Mouse (Mus musculus) C2C12 (cell line): ENCODE data around the gene 0610037L13Rik. TPM values are rescaled to one million over a fixed set of nuclear protein-coding genes. Genes with fewer than 3 reads are reported as not detected.
A peak's percentile ranks its signal among the peaks of the same experiment; 100 is the strongest.

Experiments
- H3K27me3 ChIP-seq: one replicate; pipeline ENCODE4 v1.6.1; 2011; ENCODE audit not compliant: control insufficient read depth, insufficient read depth, insufficient read length
- H3K36me3 ChIP-seq: one replicate; pipeline ENCODE4 v1.6.1; 2011; ENCODE audit not compliant: control insufficient read depth, insufficient read depth
- H3K4me3 ChIP-seq: one replicate; pipeline ENCODE4 v1.5.1; 2011; ENCODE audit warnings: mild to moderate bottlenecking, control low read depth; ENCODE audit not compliant: poor library complexity, insufficient read depth, severe bottlenecking
- H3K79me2 ChIP-seq: one replicate; pipeline ENCODE4 v1.6.1; 2011; ENCODE audit not compliant: control insufficient read depth, insufficient read depth
- H3K79me3 ChIP-seq: one replicate; pipeline ENCODE4 v1.6.1; 2011; ENCODE audit warnings: low read depth, control low read depth
- H3ac ChIP-seq: one replicate; pipeline ENCODE3; 2011; ENCODE audit warnings: low read depth; ENCODE audit not compliant: control insufficient read depth, insufficient read length
- CEBPB ChIP-seq: IDR thresholded peaks from one replicate; pipeline ENCODE4 v1.6.1; 2011; ENCODE audit warnings: low read depth, mild to moderate bottlenecking, control low read depth, moderate library complexity
- CTCF ChIP-seq: IDR thresholded peaks from one replicate; pipeline ENCODE4 v1.5.1; 2011; ENCODE audit not compliant: control insufficient read depth, insufficient read depth, insufficient read length
- FOSL1 ChIP-seq: IDR thresholded peaks from one replicate; pipeline ENCODE4 v1.8.0; 2011; ENCODE audit warnings: mild to moderate bottlenecking, low read length; ENCODE audit not compliant: poor library complexity, insufficient read depth, severe bottlenecking
- MAX ChIP-seq: IDR thresholded peaks from one replicate; pipeline ENCODE4 v1.6.1; 2011; ENCODE audit warnings: mild to moderate bottlenecking, control low read depth
- MYOD1 ChIP-seq: IDR thresholded peaks from one replicate; pipeline ENCODE4 v1.6.1; 2011; ENCODE audit warnings: low read depth; ENCODE audit not compliant: control insufficient read depth, insufficient read length
- MYOG ChIP-seq: IDR thresholded peaks from one replicate; pipeline ENCODE4 v1.6.1; 2011; ENCODE audit not compliant: control insufficient read depth, insufficient read length; ENCODE audit errors: extremely low read depth
- USF1 ChIP-seq: IDR thresholded peaks from one replicate; pipeline ENCODE4 v1.6.1; 2011; ENCODE audit warnings: low read depth, mild to moderate bottlenecking, control low read depth, moderate library complexity
- long read RNA-seq, 2 experiments: library from polyadenylated mRNA; unstranded; transcript quantifications; one replicate each; pipeline ENCODE4 v2.0.0; 2019 to 2020
- polyA plus RNA-seq: library from polyadenylated mRNA; unstranded; fragments of >200 nt; fragmentation: generic; extraction: Trizol; gene quantifications from one replicate; pipeline ENCODE4 v1.2.1, GENCODE M21; 2012; ENCODE audit warnings: missing spikeins

The 0610037L13Rik gene
- polyA plus RNA-seq, result 78.7 TPM
- long read RNA-seq, experiment 1, transcript 0610037L13Rik-207 (7 exons, 1,551 nt), result minor isoform, 14 of 58 reads
- long read RNA-seq, experiment 1, transcript 0610037L13Rik-212 (8 exons, 2,997 nt), result major isoform, 24 of 58 reads
- long read RNA-seq, experiment 1, partial matches to known transcripts, result 8 of 58 reads
- long read RNA-seq, experiment 1, other reads (novel, unspliced or antisense), result 9 of 58 reads
- long read RNA-seq, experiment 2, transcript 0610037L13Rik-207 (7 exons, 1,551 nt), result minor isoform, 5 of 45 reads
- long read RNA-seq, experiment 2, transcript 0610037L13Rik-212 (8 exons, 2,997 nt), result major isoform, 19 of 45 reads
- long read RNA-seq, experiment 2, partial matches to known transcripts, result 4 of 45 reads
- long read RNA-seq, experiment 2, other reads (novel, unspliced or antisense), result 10 of 45 reads

DNA sequence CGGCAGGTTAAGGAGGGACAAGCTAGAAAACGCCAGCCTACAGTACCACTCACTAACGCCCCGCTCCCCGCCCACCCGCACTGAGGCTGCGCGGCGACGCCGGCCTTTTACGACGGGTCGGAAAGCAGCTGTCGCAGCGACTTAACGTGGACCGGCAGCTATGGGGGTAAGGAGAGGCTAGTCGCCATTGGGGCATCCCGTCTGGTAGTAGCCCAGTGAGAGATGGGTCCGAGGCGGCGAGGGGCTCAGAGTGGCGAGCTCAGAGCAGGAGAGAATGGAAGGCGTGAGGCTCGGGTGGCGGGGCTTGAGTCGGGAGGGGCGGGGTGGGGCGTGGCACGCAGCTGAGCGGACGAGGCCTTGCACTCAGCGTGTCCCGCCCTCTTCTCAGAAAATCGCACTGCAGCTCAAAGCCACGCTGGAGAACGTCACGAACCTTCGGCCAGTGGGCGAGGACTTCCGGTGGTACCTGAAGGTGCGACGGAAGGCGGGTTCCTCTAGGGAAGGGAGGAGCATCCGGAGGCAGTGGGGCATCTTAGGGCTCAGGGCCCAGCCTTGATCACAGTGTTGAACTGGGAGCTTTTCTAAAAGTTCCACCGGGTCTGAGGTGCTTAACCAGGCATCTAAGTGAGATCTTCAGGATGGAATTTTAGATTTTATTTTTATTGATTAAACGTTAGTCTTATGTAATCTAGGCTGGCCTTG, at the start of gene 0610037L13Rik:
0610037L13Rik (plus strand) TSS at position 83 of the 702 bp plus-strand sequence.
- H3K79me3 ChIP-seq, result peaks cover 2% of the 10 kb centered on the region
- TF ChIP-seq MYOG (no peak), MYOD1 (no peak), FOSL1 (no peak), USF1 (no peak), CEBPB (no peak), MAX (no peak), CTCF (no peak)
- H3K4me3 ChIP-seq, result peak within 1 kb of the TSS; percentile 53
- peaks cover 12% of the 10 kb centered on the region for H3K79me2 ChIP-seq
- peak within 1 kb of the TSS; percentile 76 for H3ac ChIP-seq
- H3K27me3 ChIP-seq, result no peaks in the 10 kb centered on the region
- peaks cover 62% of the 10 kb centered on the region for H3K36me3 ChIP-seq

DNA sequence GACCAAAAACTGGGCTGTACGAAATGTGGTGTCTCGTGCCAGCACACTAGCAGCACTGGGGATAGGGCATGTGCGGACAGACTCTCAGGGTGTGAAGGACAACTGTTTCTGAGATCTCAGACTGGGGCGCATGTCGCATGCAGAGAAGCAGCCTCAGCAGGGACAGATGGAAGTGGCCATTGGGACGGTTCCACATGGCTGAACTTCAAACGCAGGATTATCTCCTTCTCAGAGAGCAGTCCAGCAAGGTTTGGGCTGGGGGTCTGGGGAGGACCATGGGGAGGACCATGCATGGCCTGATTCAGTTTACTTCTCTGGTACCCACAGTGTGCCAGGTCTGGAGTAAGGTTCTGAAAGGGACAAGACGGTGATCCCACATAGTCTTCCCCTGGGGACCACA, 45.9 kb upstream of the 0610037L13Rik start:
- Histone ChIP-seq H3ac (no peak overlapping the region), H3K27me3 (no peaks in the 10 kb centered on the region), H3K36me3 (peaks cover 12% of the 10 kb centered on the region), H3K79me3 (no peaks in the 10 kb centered on the region), H3K4me3 (no peak overlapping the region), H3K79me2 (no peaks in the 10 kb centered on the region)
- TF ChIP-seq MYOG (no peak), USF1 (no peak), MAX (no peak), CTCF (no peak), CEBPB (no peak), FOSL1 (no peak), MYOD1 (no peak)

DNA sequence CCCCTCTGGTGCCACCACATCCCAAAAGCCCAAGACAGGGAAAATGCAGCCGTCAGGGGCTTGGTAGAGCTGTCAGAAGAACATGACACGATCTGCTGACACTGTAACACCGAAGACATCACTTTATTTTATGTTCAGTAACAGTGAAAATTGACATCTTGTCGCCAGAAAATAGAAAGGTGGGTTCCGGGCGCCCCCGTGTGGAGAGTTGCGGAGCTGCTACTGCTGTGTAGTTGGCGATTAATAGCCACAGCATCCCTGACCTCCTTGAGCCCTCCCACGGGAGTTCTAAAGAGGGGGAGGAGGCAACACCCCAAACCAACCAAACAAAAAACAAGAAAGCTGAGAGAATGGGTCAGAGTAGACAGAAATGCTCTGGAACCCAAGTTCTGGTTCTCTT, 44.6 kb upstream of the 0610037L13Rik start:
- H3K27me3 ChIP-seq, result no peaks in the 10 kb centered on the region
- H3K36me3 ChIP-seq, result peaks cover 12% of the 10 kb centered on the region
- TF ChIP-seq CTCF (peak; percentile 86), MYOD1 (no peak)
- no peaks in the 10 kb centered on the region for H3K79me3 ChIP-seq
- no peaks in the 10 kb centered on the region for H3K79me2 ChIP-seq
- H3ac ChIP-seq, result no peak overlapping the region
- no peak overlapping the region for H3K4me3 ChIP-seq

- TF ChIP-seq USF1 (no peak), MYOD1 (no peak), MYOG (no peak), FOSL1 (no peak), MAX (no peak), CTCF (no peak), CEBPB (no peak)
- H3K27me3 ChIP-seq, result no peaks in the 10 kb centered on the region
- H3ac ChIP-seq, result no peak overlapping the region
- no peaks in the 10 kb centered on the region for H3K79me3 ChIP-seq
- H3K4me3 ChIP-seq, result no peak overlapping the region
- H3K36me3 ChIP-seq, result peaks cover 19% of the 10 kb centered on the region
- no peaks in the 10 kb centered on the region for H3K79me2 ChIP-seq
Measured at GRCm38 (mm10) chr4:107846795-107847194, 42.8 kb upstream of the 0610037L13Rik start.

DNA sequence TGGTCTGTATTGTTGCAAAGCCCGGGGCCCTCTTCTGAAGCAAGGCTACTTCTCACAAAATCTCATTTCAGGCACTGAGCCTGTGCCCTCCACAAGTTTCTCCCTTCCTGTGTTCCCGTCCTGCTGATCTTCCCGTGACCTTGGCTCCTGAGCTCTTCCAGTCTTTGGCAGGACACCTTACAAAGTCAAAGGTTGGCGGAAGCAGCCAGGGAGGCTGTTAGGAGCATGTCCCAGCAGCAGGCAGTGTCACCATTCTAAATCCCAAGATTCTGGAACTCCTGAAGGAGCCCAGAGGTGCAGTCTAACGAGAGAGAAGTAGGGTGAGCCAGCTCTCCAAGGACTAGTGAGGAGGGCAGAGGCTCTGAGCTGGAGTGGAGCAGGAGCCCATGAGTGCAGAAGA, 41.1 kb upstream of the 0610037L13Rik start:
- no peaks in the 10 kb centered on the region for H3K79me2 ChIP-seq
- no peak overlapping the region for H3ac ChIP-seq
- H3K27me3 ChIP-seq, result no peaks in the 10 kb centered on the region
- no peak overlapping the region for H3K4me3 ChIP-seq
- TF ChIP-seq MYOG (no peak), MYOD1 (no peak), CEBPB (no peak), FOSL1 (no peak), USF1 (no peak), CTCF (no peak), MAX (no peak)
- H3K36me3 ChIP-seq, result peaks cover 24% of the 10 kb centered on the region
- no peaks in the 10 kb centered on the region for H3K79me3 ChIP-seq
